Mouse (Mus musculus): ENCODE results near the gene Slc7a7. TPM values are rescaled to one million over a fixed set of nuclear protein-coding genes. Genes with fewer than 3 reads are reported as not detected.

Slc7a7 gene
- polyA plus RNA-seq, 1 experiment, result 1.5 TPM

DNA sequence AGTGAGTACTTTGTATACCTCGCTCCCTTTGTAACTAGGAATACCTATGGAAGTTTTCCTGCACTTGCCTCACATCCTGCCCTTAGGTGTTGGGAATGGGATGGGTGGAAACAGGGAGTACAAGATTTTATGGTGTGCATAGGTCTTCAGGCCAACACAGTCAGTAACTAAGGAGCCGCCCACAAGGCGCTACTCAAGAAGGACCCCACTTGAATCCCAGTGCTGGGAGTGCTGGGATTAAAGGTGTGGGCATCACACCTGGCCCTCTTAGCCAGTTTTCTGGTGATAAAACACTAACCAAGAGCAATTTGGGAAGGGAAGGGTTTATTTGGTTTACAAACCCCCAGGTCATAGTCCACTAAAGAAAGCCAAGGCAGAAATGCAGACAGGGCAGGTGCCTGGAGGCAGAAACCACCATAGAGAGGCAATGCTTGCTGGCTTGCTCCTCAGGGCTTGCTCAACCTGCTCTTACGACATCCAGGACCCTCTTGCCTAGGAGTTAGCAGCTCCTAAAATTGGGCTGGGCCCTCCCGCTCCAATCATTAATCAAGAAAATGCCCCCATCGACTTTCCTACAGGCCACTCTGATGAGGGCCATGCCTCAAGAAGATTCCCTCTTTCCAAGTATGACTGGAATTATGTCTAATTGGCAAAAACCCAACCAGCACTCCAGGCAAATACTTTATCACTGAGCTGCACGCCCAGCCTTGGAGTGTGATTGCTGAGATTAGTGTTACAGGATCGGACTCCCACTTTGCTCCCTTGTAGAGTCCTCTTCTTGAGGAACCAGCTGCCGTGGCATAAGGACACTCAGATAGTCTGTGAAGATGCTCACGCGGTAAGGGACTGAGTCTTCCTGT is 37.3 kb upstream of the Slc7a7 start:
- no peak for DNase-seq
- no peaks in the 10 kb centered on the region for H3K27me3 ChIP-seq (ENCODE audit: control insufficient read depth, insufficient read depth, low read length)
- no peak for TF ChIP-seq CTCF (IDR thresholded peaks at IDR 0.05; ENCODE audit: borderline replicate concordance, insufficient read depth, low read depth, low read length)
- TF ChIP-seq POLR2A (IDR thresholded peaks at IDR 0.05; ENCODE audit: borderline replicate concordance, insufficient read depth, low read length), result no peak
- H3K27ac ChIP-seq (ENCODE audit: insufficient read depth, low read length), result no peak overlapping the region
- no peaks in the 10 kb centered on the region for H3K4me1 ChIP-seq (ENCODE audit: control insufficient read depth, insufficient read depth, low read length)
- no peak overlapping the region for H3K4me3 ChIP-seq (replicated peaks; ENCODE audit: insufficient read depth, low read depth, low read length)
- WGBS, result 71% methylated on average over 11 of the region's 11 CpGs

DNA sequence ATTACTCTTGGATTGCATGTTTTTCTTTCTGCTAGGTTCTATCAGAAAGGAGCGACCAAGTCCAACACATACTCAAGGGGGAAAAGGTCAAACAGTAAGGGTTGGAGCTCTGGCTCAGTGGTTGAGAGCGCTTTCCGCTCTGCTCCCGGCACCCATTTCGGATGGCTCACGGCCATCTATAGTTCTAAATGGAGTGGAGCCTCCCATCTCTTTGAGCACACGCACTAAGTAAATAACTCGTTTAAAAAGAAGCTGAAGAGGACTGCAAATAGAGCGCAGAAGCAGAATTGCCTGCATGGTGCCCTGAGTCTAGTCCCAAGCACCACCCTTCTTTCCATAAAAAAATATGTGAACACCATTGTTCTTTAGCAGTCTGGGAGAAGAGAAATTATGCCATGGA is 36.0 kb upstream of the Slc7a7 start:
- 91% methylated on average over 9 of the region's 9 CpGs for WGBS

DNA sequence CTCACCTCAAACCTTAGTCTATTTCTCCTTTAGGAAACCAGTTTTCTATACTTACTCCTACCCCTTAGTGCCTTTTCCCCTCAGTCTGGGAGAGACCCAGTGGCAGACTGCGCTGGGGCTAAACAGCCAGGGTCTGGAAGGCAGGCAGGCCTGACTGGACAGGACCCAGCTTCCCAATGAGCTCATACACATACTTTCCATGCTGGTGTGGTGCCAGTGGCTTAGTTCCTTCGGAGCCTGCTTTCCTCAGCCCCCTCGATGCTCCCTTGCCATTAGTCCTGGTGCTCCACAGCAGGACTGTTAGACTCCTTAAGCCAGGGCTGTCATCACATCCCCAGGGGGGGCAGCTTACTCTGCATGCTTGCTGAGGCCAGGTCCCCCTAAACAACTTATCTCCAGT is 27.9 kb upstream of the Slc7a7 start:
- H3K27ac ChIP-seq (ENCODE audit: insufficient read depth, low read length), result no peak overlapping the region
- 35% methylated on average over 3 of the region's 3 CpGs for WGBS
- no peaks in the 10 kb centered on the region for H3K4me1 ChIP-seq (ENCODE audit: control insufficient read depth, insufficient read depth, low read length)
- TF ChIP-seq CTCF (IDR thresholded peaks at IDR 0.05; ENCODE audit: borderline replicate concordance, insufficient read depth, low read depth, low read length) (no peak), POLR2A (IDR thresholded peaks at IDR 0.05; ENCODE audit: borderline replicate concordance, insufficient read depth, low read length) (no peak)
- no peaks in the 10 kb centered on the region for H3K27me3 ChIP-seq (ENCODE audit: control insufficient read depth, insufficient read depth, low read length)
- DNase-seq, result no peak
- H3K4me3 ChIP-seq (replicated peaks; ENCODE audit: insufficient read depth, low read depth, low read length), result no peak overlapping the region

More for the DNA sequence above, 36.0 kb upstream of the Slc7a7 start:
- DNase-seq, result no peak
- Histone ChIP-seq H3K27ac (ENCODE audit: insufficient read depth, low read length) (no peak overlapping the region), H3K4me3 (replicated peaks; ENCODE audit: insufficient read depth, low read depth, low read length) (no peak overlapping the region), H3K4me1 (ENCODE audit: control insufficient read depth, insufficient read depth, low read length) (no peaks in the 10 kb centered on the region), H3K27me3 (ENCODE audit: control insufficient read depth, insufficient read depth, low read length) (no peaks in the 10 kb centered on the region)
- TF ChIP-seq CTCF (IDR thresholded peaks at IDR 0.05; ENCODE audit: borderline replicate concordance, insufficient read depth, low read depth, low read length) (no peak), POLR2A (IDR thresholded peaks at IDR 0.05; ENCODE audit: borderline replicate concordance, insufficient read depth, low read length) (no peak)

DNA sequence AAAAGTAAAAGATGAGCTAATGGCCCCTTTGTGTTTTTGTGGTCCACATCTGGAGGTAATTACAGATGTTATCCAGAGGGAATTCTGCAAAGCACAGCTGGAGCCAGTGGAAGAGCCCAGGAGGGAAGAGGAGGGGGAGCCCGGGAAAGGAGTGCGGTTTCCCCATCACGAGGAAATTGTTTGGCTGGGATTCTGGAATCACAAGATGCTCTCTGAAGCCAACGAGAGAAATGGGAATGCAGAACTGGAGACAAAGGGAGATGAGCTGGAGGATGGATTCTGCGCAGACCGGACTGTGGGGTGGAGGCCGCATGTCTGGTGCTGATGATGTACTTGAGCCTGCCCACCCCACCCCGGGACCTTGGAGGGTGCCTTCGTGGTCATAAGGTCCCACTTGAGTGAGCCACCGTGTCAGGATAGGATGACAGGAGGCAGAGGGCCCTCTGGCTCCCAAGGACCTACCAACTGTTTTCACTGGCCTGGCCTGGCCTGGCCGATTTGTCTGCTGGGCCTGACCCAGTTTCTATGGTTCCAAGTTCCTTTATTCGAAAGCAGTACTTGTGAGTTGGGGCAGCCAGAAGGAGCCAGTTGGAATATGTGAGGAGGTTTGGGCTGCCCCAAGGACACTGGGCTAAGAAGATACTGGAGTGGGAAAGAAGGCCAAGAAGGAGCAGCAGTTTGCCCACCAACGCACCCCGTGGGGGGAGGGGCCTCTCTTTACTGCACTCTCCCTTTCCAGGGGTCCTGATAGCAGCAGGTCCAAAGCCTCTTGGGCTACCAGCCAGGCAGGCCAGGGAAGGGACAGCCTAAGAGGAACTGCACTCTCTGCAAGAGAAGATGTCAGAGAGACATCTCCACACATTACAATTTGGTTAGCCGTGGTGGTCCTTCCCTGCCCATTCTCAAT is 26.4 kb upstream of the Slc7a7 start:
- DNase-seq, result peak in 1 of 2 experiments; percentile 40
- TF ChIP-seq CTCF (IDR thresholded peaks at IDR 0.05; ENCODE audit: borderline replicate concordance, insufficient read depth, low read depth, low read length) (no peak), POLR2A (IDR thresholded peaks at IDR 0.05; ENCODE audit: borderline replicate concordance, insufficient read depth, low read length) (no peak)
- 43% methylated on average over 15 of the region's 15 CpGs for WGBS
- Histone ChIP-seq H3K27ac (ENCODE audit: insufficient read depth, low read length) (no peak overlapping the region), H3K27me3 (ENCODE audit: control insufficient read depth, insufficient read depth, low read length) (no peaks in the 10 kb centered on the region), H3K4me1 (ENCODE audit: control insufficient read depth, insufficient read depth, low read length) (no peaks in the 10 kb centered on the region), H3K4me3 (replicated peaks; ENCODE audit: insufficient read depth, low read depth, low read length) (no peak overlapping the region)

DNA sequence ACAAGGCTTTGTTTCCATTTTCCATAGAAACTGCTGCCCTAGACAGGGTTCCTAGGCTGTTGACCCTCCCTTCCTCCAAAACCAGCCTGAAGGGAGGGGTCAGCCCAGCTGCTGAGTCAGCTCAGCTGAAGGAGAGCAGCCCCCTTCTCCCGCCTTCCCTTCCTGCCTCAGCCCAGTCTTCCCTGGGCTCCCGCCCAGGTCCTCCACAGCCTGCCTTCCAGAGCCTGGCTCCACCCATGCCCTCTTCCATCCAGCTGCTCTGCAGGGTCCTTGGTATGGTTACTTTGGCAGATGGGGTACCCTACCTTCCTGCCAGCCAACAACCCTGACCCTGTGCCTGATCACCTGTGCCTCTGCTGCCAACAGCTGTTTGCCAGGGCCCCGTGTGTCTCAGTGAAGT is 25.6 kb upstream of the Slc7a7 start:
- Histone ChIP-seq H3K4me3 (replicated peaks; ENCODE audit: insufficient read depth, low read depth, low read length) (no peak overlapping the region), H3K27me3 (ENCODE audit: control insufficient read depth, insufficient read depth, low read length) (no peaks in the 10 kb centered on the region), H3K4me1 (ENCODE audit: control insufficient read depth, insufficient read depth, low read length) (no peaks in the 10 kb centered on the region), H3K27ac (ENCODE audit: insufficient read depth, low read length) (no peak overlapping the region)
- DNase-seq, result no peak
- 34% methylated on average over 3 of the region's 3 CpGs for WGBS
- TF ChIP-seq CTCF (IDR thresholded peaks at IDR 0.05; ENCODE audit: borderline replicate concordance, insufficient read depth, low read depth, low read length) (no peak), POLR2A (IDR thresholded peaks at IDR 0.05; ENCODE audit: borderline replicate concordance, insufficient read depth, low read length) (no peak)

DNA sequence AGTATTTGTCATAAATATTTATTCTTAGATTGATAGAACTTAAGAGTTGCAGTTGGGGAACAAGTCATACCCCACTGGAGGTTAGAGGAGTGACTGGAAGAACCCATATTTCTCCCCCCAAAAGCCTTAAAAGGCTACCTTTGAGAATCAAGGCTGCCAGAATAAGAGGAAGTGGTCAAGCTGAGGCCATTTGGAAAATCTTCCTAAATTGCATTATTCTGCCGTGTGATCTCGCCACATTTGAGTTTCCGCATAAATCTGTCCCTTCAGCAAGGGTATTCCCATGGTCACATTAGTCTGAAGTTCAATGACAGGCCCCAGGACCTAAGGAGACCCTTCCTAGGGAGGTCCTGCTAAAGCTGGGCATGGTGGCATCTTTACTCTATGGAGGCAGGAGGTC is 25.0 kb upstream of the Slc7a7 start:
- WGBS, result 90% methylated on average over 3 of the region's 3 CpGs
- Histone ChIP-seq H3K4me1 (ENCODE audit: control insufficient read depth, insufficient read depth, low read length) (no peaks in the 10 kb centered on the region), H3K4me3 (replicated peaks; ENCODE audit: insufficient read depth, low read depth, low read length) (no peak overlapping the region), H3K27ac (ENCODE audit: insufficient read depth, low read length) (no peak overlapping the region), H3K27me3 (ENCODE audit: control insufficient read depth, insufficient read depth, low read length) (no peaks in the 10 kb centered on the region)
- TF ChIP-seq POLR2A (IDR thresholded peaks at IDR 0.05; ENCODE audit: borderline replicate concordance, insufficient read depth, low read length), result no peak
- DNase-seq, result no peak

DNA sequence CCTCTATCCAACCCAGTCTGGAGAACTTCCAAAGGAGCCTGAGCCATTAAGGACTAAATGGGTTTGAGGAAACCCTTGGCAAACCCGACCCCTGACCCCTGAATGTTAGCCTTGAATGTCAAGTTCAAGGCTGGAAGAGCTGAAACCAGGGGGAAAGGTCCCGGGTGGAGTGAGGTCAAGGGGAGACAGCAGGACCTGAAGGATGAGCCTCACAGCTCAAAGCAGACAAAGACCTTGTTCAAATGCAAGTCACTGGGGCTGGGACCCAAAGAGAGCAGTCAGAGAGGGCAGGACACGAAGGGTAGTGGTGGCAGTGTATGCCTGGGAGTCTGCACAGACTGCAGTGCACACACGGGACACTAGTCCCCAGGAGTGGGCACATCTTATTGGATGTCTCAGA is 23.8 kb upstream of the Slc7a7 start:
- 69% methylated on average over 4 of the region's 4 CpGs for WGBS
- TF ChIP-seq POLR2A (IDR thresholded peaks at IDR 0.05; ENCODE audit: borderline replicate concordance, insufficient read depth, low read length) (no peak), CTCF (IDR thresholded peaks at IDR 0.05; ENCODE audit: borderline replicate concordance, insufficient read depth, low read depth, low read length) (no peak)

More for the DNA sequence above, 23.8 kb upstream of the Slc7a7 start:
- Histone ChIP-seq H3K27me3 (ENCODE audit: control insufficient read depth, insufficient read depth, low read length) (no peaks in the 10 kb centered on the region), H3K4me3 (replicated peaks; ENCODE audit: insufficient read depth, low read depth, low read length) (no peak overlapping the region), H3K27ac (ENCODE audit: insufficient read depth, low read length) (no peak overlapping the region), H3K4me1 (ENCODE audit: control insufficient read depth, insufficient read depth, low read length) (no peaks in the 10 kb centered on the region)
- DNase-seq, result no peak

Measured in cerebellum, adult 2 months (tissue).